In the genomic region with DNA sequence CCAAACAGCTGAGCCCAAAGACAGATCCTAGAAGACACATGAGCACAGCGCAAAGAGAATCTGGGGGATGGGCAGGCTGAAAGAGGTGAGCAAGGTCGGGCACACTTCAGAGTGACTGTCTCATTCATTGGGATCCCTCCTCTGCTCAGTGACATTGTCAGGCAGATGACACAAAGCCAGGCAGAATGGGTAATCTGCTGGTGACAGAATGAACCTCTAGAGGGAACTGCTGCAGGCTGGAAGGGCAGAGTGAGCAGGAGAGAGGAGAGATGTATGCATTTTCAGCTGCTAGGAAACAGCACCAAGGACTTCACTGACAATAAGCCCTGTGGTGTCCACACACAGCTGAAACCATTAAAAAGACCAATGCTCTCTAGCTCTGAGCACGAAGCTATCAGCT, we compare ENCODE assay signal across 9 mouse cellular contexts.
DNase-seq lines count a peak whose midpoint lies in the region; ATAC-seq and TF ChIP-seq lines count a peak whose summit lies in the region.
"Had no signal": no experiment of that assay in that cellular context is flagged by ENCODE, and none has a peak within 500 bp of the region (broad histone marks: within the 10 kb centered on the region; RNA-seq: fewer than 3 reads in every experiment).

No protein-coding gene starts in this region.

- peaks cover 36% of the 10 kb centered on the region for H3K4me1 ChIP-seq in heart, embryonic 16.5 days (ENCODE audit: control insufficient read depth, insufficient read depth, low read length)
- peaks cover 25% of the 10 kb centered on the region for H3K4me1 ChIP-seq in forebrain, embryonic 14.5 days (ENCODE audit: control insufficient read depth, insufficient read depth, low read length)
- peaks cover 40% of the 10 kb centered on the region for H3K4me1 ChIP-seq in midbrain, embryonic 14.5 days (ENCODE audit: control insufficient read depth, insufficient read depth, low read length)
- no peaks in the 10 kb centered on the region for H3K4me1 ChIP-seq in kidney, adult 2 months (ENCODE audit: control insufficient read depth, insufficient read depth, low read length)

- peak; percentile 29; the same call in 1 of the 2 replicates for TF ChIP-seq CTCF in brain, embryonic 14.5 days (IDR thresholded peaks at IDR 0.05; ENCODE audit: borderline replicate concordance, extremely low read depth, insufficient read depth, insufficient read length)
- TF ChIP-seq CTCF in kidney, adult 2 months (conservative IDR thresholded peaks at IDR 0.05; ENCODE audit: insufficient read depth, insufficient read length, low read depth, low read length): no peak

- 24% methylated on average over 3 of the region's 3 CpGs for WGBS in heart, embryonic 16.5 days
- WGBS in forebrain, embryonic 14.5 days: 49% methylated on average over 3 of the region's 3 CpGs
- WGBS in midbrain, embryonic 14.5 days: 19% methylated on average over 3 of the region's 3 CpGs
- WGBS in kidney, adult 2 months: 53% methylated on average over 3 of the region's 3 CpGs

- H3K9ac ChIP-seq in heart, embryonic 16.5 days (ENCODE audit: low read length): no peak overlapping the region
- no peak overlapping the region for H3K9ac ChIP-seq in forebrain, embryonic 14.5 days (ENCODE audit: low read length)
- no peak overlapping the region for H3K9ac ChIP-seq in midbrain, embryonic 14.5 days (replicated peaks; ENCODE audit: low read length)
- H3K9ac ChIP-seq: neural tube, embryonic 12.5 days had no signal

- H3K9me3 ChIP-seq in heart, embryonic 16.5 days (replicated peaks; ENCODE audit: control insufficient read depth, low read length): peaks cover 6% of the 10 kb centered on the region; the same call in 1 of the 2 replicates
- no peaks in the 10 kb centered on the region for H3K9me3 ChIP-seq in forebrain, embryonic 14.5 days (replicated peaks; ENCODE audit: control insufficient read depth, low read length)
- H3K9me3 ChIP-seq in midbrain, embryonic 14.5 days (ENCODE audit: control insufficient read depth, low read length): peaks cover 5% of the 10 kb centered on the region; the same call in 1 of the 2 replicates

- 0 out of 2 replicates have a peak, but pooled peaks have one; percentile 7 for ATAC-seq in heart, embryonic 16.5 days (replicated peaks; ENCODE audit: extremely low read depth, insufficient read depth, low FRiP score)
- no peak for ATAC-seq in forebrain, embryonic 14.5 days
- ATAC-seq in midbrain, embryonic 14.5 days (ENCODE audit: low FRiP score, low TSS enrichment): 0 out of 2 replicates have a peak, but pooled peaks have one; percentile 22

- H3K27ac ChIP-seq in heart, embryonic 16.5 days (ENCODE audit: low read length): no peak overlapping the region
- 0 out of 2 replicates have a peak overlapping the region, but pooled peaks have one; percentile 3 for H3K27ac ChIP-seq in forebrain, embryonic 14.5 days (ENCODE audit: low read depth, low read length)
- 0 out of 2 replicates have a peak overlapping the region, but pooled peaks have one; percentile 42 for H3K27ac ChIP-seq in midbrain, embryonic 14.5 days (replicated peaks; ENCODE audit: low read depth, low read length)
- no peak overlapping the region for H3K27ac ChIP-seq in kidney, adult 2 months (ENCODE audit: insufficient read depth, low read depth, low read length)
- H3K27ac ChIP-seq: neural tube, embryonic 12.5 days had no signal

- DNase-seq in heart, postnatal 25 days (ENCODE audit: low spot score): no peak
- DNase-seq in brain, embryonic 14.5 days (ENCODE audit: low read depth): peak; percentile 69
- peak; percentile 33 for DNase-seq in forebrain, embryonic 14.5 days (ENCODE audit: low spot score)
- peak; percentile 61 for DNase-seq in midbrain, embryonic 14.5 days
- no peak for DNase-seq in layer of hippocampus, postnatal 14 days (ENCODE audit: low spot score in 2 of 2)
- no peak for DNase-seq in kidney, adult 2 months
- no peak for DNase-seq in layer of hippocampus, adult 11-12 months (ENCODE audit: low spot score)

- H3K4me3 ChIP-seq in heart, embryonic 16.5 days (ENCODE audit: low read length): no peak overlapping the region
- no peak overlapping the region for H3K4me3 ChIP-seq in forebrain, embryonic 14.5 days (ENCODE audit: low read depth, low read length)
- H3K4me3 ChIP-seq in midbrain, embryonic 14.5 days (replicated peaks; ENCODE audit: low read depth, low read length): no peak overlapping the region
- no peak overlapping the region for H3K4me3 ChIP-seq in kidney, adult 2 months (ENCODE audit: insufficient read depth, low read depth, low read length)
- H3K4me3 ChIP-seq: neural tube, embryonic 12.5 days had no signal

- H3K27me3 ChIP-seq in heart, embryonic 16.5 days (ENCODE audit: control insufficient read depth, insufficient read depth, low read length): no peaks in the 10 kb centered on the region
- H3K27me3 ChIP-seq in forebrain, embryonic 14.5 days (replicated peaks; ENCODE audit: control insufficient read depth, insufficient read depth, low read length): no peaks in the 10 kb centered on the region
- no peaks in the 10 kb centered on the region for H3K27me3 ChIP-seq in midbrain, embryonic 14.5 days (ENCODE audit: control insufficient read depth, insufficient read depth, low read length)
- no peaks in the 10 kb centered on the region for H3K27me3 ChIP-seq in kidney, adult 2 months (replicated peaks; ENCODE audit: control insufficient read depth, insufficient read depth, low read length)
- H3K27me3 ChIP-seq: neural tube, embryonic 12.5 days had no signal

- intact Hi-C loops in heart, postnatal 25 days (cut with DNase I): loop anchor here (5.0 to 10.0 kb wide), 2 partner anchors 376 to 424 kb away; partner anchors contain the start of gene Prpf18

- no peak overlapping the region for H3K4me2 ChIP-seq in heart, embryonic 16.5 days (ENCODE audit: low read depth, low read length)
- H3K4me2 ChIP-seq in forebrain, embryonic 14.5 days (ENCODE audit: low read length): no peak overlapping the region
- no peak overlapping the region for H3K4me2 ChIP-seq in midbrain, embryonic 14.5 days (ENCODE audit: low read length)
- H3K4me2 ChIP-seq: neural tube, embryonic 12.5 days had no signal

- no peak for TF ChIP-seq POLR2A in brain, embryonic 14.5 days (IDR thresholded peaks at IDR 0.05; ENCODE audit: borderline replicate concordance, extremely low read depth, insufficient read depth, insufficient read length, poor library complexity, severe bottlenecking)
- TF ChIP-seq POLR2A in kidney, adult 2 months (IDR thresholded peaks at IDR 0.05; ENCODE audit: low read depth, low read length): no peak

- no peaks in the 10 kb centered on the region for H3K36me3 ChIP-seq in heart, embryonic 16.5 days (ENCODE audit: control insufficient read depth, insufficient read depth)
- H3K36me3 ChIP-seq in forebrain, embryonic 14.5 days (ENCODE audit: control insufficient read depth, insufficient read depth, low read length): no peaks in the 10 kb centered on the region
- H3K36me3 ChIP-seq in midbrain, embryonic 14.5 days (ENCODE audit: control insufficient read depth, insufficient read depth, low read length): no peaks in the 10 kb centered on the region
- H3K36me3 ChIP-seq in kidney, adult 2 months (ENCODE audit: control insufficient read depth, insufficient read depth, low read length): no peaks in the 10 kb centered on the region
- H3K36me3 ChIP-seq: neural tube, embryonic 12.5 days had no signal

Comparison
In these comparisons a context has a peak if more than half of its experiments do, and no peak if none do; other contexts are left out.
1. H3K27ac ChIP-seq: peak in forebrain, embryonic 14.5 days (single experiment) and midbrain, embryonic 14.5 days (single experiment); none in heart, embryonic 16.5 days (single experiment) and kidney, adult 2 months (single experiment).
2. DNase-seq: peak in brain, embryonic 14.5 days (single experiment), forebrain, embryonic 14.5 days (single experiment) and midbrain, embryonic 14.5 days (single experiment); none in heart, postnatal 25 days (single experiment), layer of hippocampus, postnatal 14 days (0 of 2), kidney, adult 2 months (single experiment) and layer of hippocampus, adult 11-12 months (single experiment).